Mouse (Mus musculus) neural tube, embryonic 15.5 days (tissue): ENCODE data around the gene Greb1. TPM values are rescaled to one million over a fixed set of nuclear protein-coding genes. Genes with fewer than 3 reads are reported as not detected.

Experiments used
- ATAC-seq: fragments of 200-750 bp; cut with Nextera tagmentation; 2 replicates; pipeline ENCODE4 v1.8.0; 2017; ENCODE audit warnings: mild to moderate bottlenecking, moderate TSS enrichment, moderate library complexity; ENCODE audit not compliant: low FRiP score
- H3K27ac ChIP-seq: fragments of 300-500 bp; sonication (generic); replicated peaks from 2 replicates; pipeline ENCODE4 v1.5.1; 2015; ENCODE audit warnings: mild to moderate bottlenecking, inconsistent platforms
- H3K27me3 ChIP-seq: fragments of 300-500 bp; sonication (generic); replicated peaks from 2 replicates; pipeline ENCODE4 v1.6.1; 2015; ENCODE audit warnings: inconsistent platforms
- H3K36me3 ChIP-seq: fragments of 300-500 bp; sonication (generic); 2 replicates; pipeline ENCODE4 v1.6.1; 2015; ENCODE audit warnings: inconsistent platforms
- H3K4me1 ChIP-seq: fragments of 300-500 bp; sonication (generic); 2 replicates; pipeline ENCODE4 v1.6.1; 2015; ENCODE audit warnings: inconsistent platforms
- H3K4me2 ChIP-seq: fragments of 300-500 bp; sonication (generic); 2 replicates; pipeline ENCODE4 v1.6.1; 2015; ENCODE audit warnings: inconsistent platforms, mild to moderate bottlenecking, moderate library complexity
- H3K4me3 ChIP-seq: fragments of 300-500 bp; sonication (generic); replicated peaks from 2 replicates; pipeline ENCODE4 v1.5.1; 2015; ENCODE audit warnings: mild to moderate bottlenecking, inconsistent platforms
- H3K9ac ChIP-seq: fragments of 300-500 bp; sonication (generic); replicated peaks from 2 replicates; pipeline ENCODE4 v1.6.1; 2015; ENCODE audit warnings: mild to moderate bottlenecking, inconsistent platforms
- H3K9me3 ChIP-seq: fragments of 300-500 bp; sonication (generic); replicated peaks from 2 replicates; pipeline ENCODE4 v1.6.1; 2016; ENCODE audit warnings: inconsistent platforms
- WGBS: fragments of 180-500 bp; shearing (Covaris S2); methylation state at CpG from one replicate; pipeline ENCODE4 v1.1.7; 2015; ENCODE audit warnings: mixed read lengths; 5-methylcytosine and 5-hydroxymethylcytosine counted together
- polyA plus RNA-seq: library from polyadenylated mRNA; unstranded; fragments of >200 nt; fragmentation: Nextera tagmentation; extraction: Ambion mirVana; gene quantifications from 2 replicates; pipeline ENCODE4 v1.2.1, GENCODE M21; 2015

Greb1 gene
- 0.67 and 1.9 TPM in 2 replicates for polyA plus RNA-seq

- no peaks in the 10 kb centered on the region for H3K36me3 ChIP-seq
- under 1% methylated on average over 51 of the region's 53 CpGs for WGBS
- H3K4me2 ChIP-seq = peak within 1 kb of the TSS; percentile 97
- H3K27me3 ChIP-seq = no peaks in the 10 kb centered on the region
- peak within 1 kb of the TSS; percentile 60 for H3K9ac ChIP-seq
- H3K9me3 ChIP-seq = no peaks in the 10 kb centered on the region
- H3K4me1 ChIP-seq = peaks cover 18% of the 10 kb centered on the region
- no peak within 1 kb of the TSS for H3K27ac ChIP-seq
- peak; percentile 79 for ATAC-seq
- H3K4me3 ChIP-seq = peak within 1 kb of the TSS; percentile 54
These were observed at the start of gene Greb1 for GRCm38 (mm10) chr12:16800259-16800958. Gene Greb1 (minus strand): TSS chr12:16800886.

- Histone ChIP-seq H3K36me3 (no peaks in the 10 kb centered on the region), H3K27ac (no peak overlapping the region), H3K4me3 (no peak overlapping the region), H3K4me2 (no peak overlapping the region), H3K9ac (no peak overlapping the region), H3K4me1 (no peaks in the 10 kb centered on the region), H3K27me3 (no peaks in the 10 kb centered on the region), H3K9me3 (no peaks in the 10 kb centered on the region)
- WGBS = 67% methylated on average over 2 of the region's 2 CpGs
- no peak for ATAC-seq
These were observed 49.1 kb upstream of the Greb1 start for GRCm38 (mm10) chr12:16849821-16850220.

GRCm38 (mm10) chr12:16848501-16848900, 47.8 kb upstream of the Greb1 start:
- ATAC-seq = no peak
- WGBS = 89% methylated on average over 2 of the region's 2 CpGs

GRCm38 (mm10) chr12:16847204-16847792, 46.6 kb upstream of the Greb1 start:
- Histone ChIP-seq H3K4me3 (no peak overlapping the region), H3K4me2 (no peak overlapping the region), H3K4me1 (no peaks in the 10 kb centered on the region), H3K36me3 (no peaks in the 10 kb centered on the region), H3K27ac (no peak overlapping the region), H3K9ac (no peak overlapping the region), H3K27me3 (no peaks in the 10 kb centered on the region), H3K9me3 (no peaks in the 10 kb centered on the region)
- WGBS = 89% methylated on average over 4 of the region's 4 CpGs
- ATAC-seq = no peak

More at GRCm38 (mm10) chr12:16848501-16848900, 47.8 kb upstream of the Greb1 start:
- Histone ChIP-seq H3K9ac (no peak overlapping the region), H3K27me3 (no peaks in the 10 kb centered on the region), H3K9me3 (no peaks in the 10 kb centered on the region), H3K4me1 (no peaks in the 10 kb centered on the region), H3K36me3 (no peaks in the 10 kb centered on the region), H3K4me3 (no peak overlapping the region), H3K4me2 (no peak overlapping the region), H3K27ac (no peak overlapping the region)

- Histone ChIP-seq H3K27ac (no peak overlapping the region), H3K36me3 (no peaks in the 10 kb centered on the region), H3K27me3 (no peaks in the 10 kb centered on the region), H3K9ac (no peak overlapping the region), H3K4me1 (no peaks in the 10 kb centered on the region), H3K4me2 (no peak overlapping the region), H3K4me3 (no peak overlapping the region), H3K9me3 (no peaks in the 10 kb centered on the region)
- 63% methylated on average over 14 of the region's 14 CpGs for WGBS
- ATAC-seq = no peak
These were observed 44.2 kb upstream of the Greb1 start for GRCm38 (mm10) chr12:16844623-16845592.

- H3K27ac ChIP-seq = no peak overlapping the region
- H3K4me3 ChIP-seq = no peak overlapping the region
- ATAC-seq = no peak
- no peaks in the 10 kb centered on the region for H3K36me3 ChIP-seq
- H3K4me2 ChIP-seq = no peak overlapping the region
- H3K9me3 ChIP-seq = no peaks in the 10 kb centered on the region
- H3K27me3 ChIP-seq = no peaks in the 10 kb centered on the region
- H3K4me1 ChIP-seq = 0 out of 2 replicates have a peak, but pooled peaks cover 2% of the 10 kb centered on the region
- 79% methylated on average over 8 of the region's 8 CpGs for WGBS
- H3K9ac ChIP-seq = no peak overlapping the region
These were observed 40.4 kb upstream of the Greb1 start for GRCm38 (mm10) chr12:16840842-16841782.

- Histone ChIP-seq H3K4me3 (no peak overlapping the region), H3K4me2 (no peak overlapping the region), H3K27me3 (no peaks in the 10 kb centered on the region), H3K36me3 (no peaks in the 10 kb centered on the region), H3K27ac (no peak overlapping the region), H3K4me1 (0 out of 2 replicates have a peak, but pooled peaks cover 2% of the 10 kb centered on the region), H3K9me3 (no peaks in the 10 kb centered on the region), H3K9ac (no peak overlapping the region)
- no peak for ATAC-seq
- 70% methylated on average over 4 of the region's 4 CpGs for WGBS
These were observed 37.1 kb upstream of the Greb1 start for GRCm38 (mm10) chr12:16837766-16838165.

- Histone ChIP-seq H3K9ac (no peak overlapping the region), H3K9me3 (no peaks in the 10 kb centered on the region), H3K36me3 (no peaks in the 10 kb centered on the region), H3K4me3 (no peak overlapping the region), H3K4me2 (no peak overlapping the region), H3K4me1 (0 out of 2 replicates have a peak, but pooled peaks cover 2% of the 10 kb centered on the region), H3K27me3 (no peaks in the 10 kb centered on the region), H3K27ac (no peak overlapping the region)
- no peak for ATAC-seq
- 64% methylated on average over 9 of the region's 9 CpGs for WGBS
These were observed 35.5 kb upstream of the Greb1 start for GRCm38 (mm10) chr12:16836188-16836587.

GRCm38 (mm10) chr12:16834701-16835100, 34.0 kb upstream of the Greb1 start:
- Histone ChIP-seq H3K27me3 (no peaks in the 10 kb centered on the region), H3K4me3 (no peak overlapping the region), H3K27ac (no peak overlapping the region), H3K9me3 (no peaks in the 10 kb centered on the region), H3K36me3 (no peaks in the 10 kb centered on the region; the same call in 1 of the 2 replicates), H3K9ac (no peak overlapping the region), H3K4me1 (0 out of 2 replicates have a peak, but pooled peaks cover 2% of the 10 kb centered on the region), H3K4me2 (no peak overlapping the region)
- 72% methylated on average over 11 of the region's 11 CpGs for WGBS
- ATAC-seq = peak; percentile 36; the same call in 1 of the 2 replicates

- Histone ChIP-seq H3K4me3 (no peak overlapping the region), H3K36me3 (peaks cover 24% of the 10 kb centered on the region), H3K9ac (no peak overlapping the region), H3K4me2 (no peak overlapping the region), H3K9me3 (no peaks in the 10 kb centered on the region), H3K27me3 (no peaks in the 10 kb centered on the region), H3K4me1 (0 out of 2 replicates have a peak, but pooled peaks cover under 1% of the 10 kb centered on the region), H3K27ac (no peak overlapping the region)
- ATAC-seq = no peak
- 82% methylated on average over 4 of the region's 4 CpGs for WGBS
These were observed 30.4 kb upstream of the Greb1 start for GRCm38 (mm10) chr12:16831071-16831470.
